Mouse (Mus musculus) bone marrow, adult 2 months (tissue): ENCODE data around the gene Pcnx2.

Experiments used
- CTCF ChIP-seq: fragments of 200-500 bp; IDR thresholded peaks from 2 replicates; pipeline ENCODE4 v1.5.1; 2011; ENCODE audit warnings: low read length, control low read depth; ENCODE audit not compliant: control insufficient read depth, insufficient read depth
- POLR2A ChIP-seq: fragments of 200-500 bp; IDR thresholded peaks from 2 replicates; pipeline ENCODE4 v1.6.1; 2011; ENCODE audit warnings: low read depth, mild to moderate bottlenecking, control low read depth, low read length, borderline replicate concordance; ENCODE audit not compliant: control insufficient read depth

- TF ChIP-seq CTCF, result no peak
- TF ChIP-seq POLR2A, result no peak
Observed at GRCm38 (mm10) chr8:125869739-125870138, 28.4 kb downstream of the Pcnx2 start.
